Mouse (Mus musculus) E14TG2a.4 (cell line): ENCODE measurements around the gene Htra2.

Experiments used
- CTCF ChIP-seq: conservative IDR thresholded peaks from 2 replicates; pipeline ENCODE4 v1.5.1; 2014; ENCODE audit warnings: low read length
- POU5F1 ChIP-seq: IDR thresholded peaks from 2 replicates; pipeline ENCODE4 v1.6.1; 2014; ENCODE audit warnings: low read length, borderline replicate concordance

DNA sequence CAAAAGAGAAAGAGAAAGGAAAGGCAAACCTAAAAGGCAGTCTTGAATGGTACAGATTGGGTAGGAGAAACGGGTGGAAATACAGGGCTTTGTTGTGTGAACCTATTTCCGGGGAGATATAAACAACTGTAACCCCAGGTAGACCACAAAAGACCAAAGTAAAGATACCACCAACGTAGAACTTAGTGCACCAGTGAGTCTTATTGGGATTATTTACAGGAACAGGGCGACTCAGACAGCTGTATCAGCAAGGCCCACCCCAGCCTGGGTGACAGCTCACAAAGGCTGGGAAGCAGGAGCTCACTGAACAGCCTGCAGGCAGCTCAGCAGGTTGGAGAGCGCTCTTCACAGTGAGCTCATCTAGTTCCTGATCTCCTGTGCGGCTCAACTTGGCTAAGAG is 40.9 kb upstream of the Htra2 start:
- TF ChIP-seq CTCF (no peak), POU5F1 (no peak)
